Comparison of ENCODE assay signal across 8 mouse cellular contexts in the genomic region with DNA sequence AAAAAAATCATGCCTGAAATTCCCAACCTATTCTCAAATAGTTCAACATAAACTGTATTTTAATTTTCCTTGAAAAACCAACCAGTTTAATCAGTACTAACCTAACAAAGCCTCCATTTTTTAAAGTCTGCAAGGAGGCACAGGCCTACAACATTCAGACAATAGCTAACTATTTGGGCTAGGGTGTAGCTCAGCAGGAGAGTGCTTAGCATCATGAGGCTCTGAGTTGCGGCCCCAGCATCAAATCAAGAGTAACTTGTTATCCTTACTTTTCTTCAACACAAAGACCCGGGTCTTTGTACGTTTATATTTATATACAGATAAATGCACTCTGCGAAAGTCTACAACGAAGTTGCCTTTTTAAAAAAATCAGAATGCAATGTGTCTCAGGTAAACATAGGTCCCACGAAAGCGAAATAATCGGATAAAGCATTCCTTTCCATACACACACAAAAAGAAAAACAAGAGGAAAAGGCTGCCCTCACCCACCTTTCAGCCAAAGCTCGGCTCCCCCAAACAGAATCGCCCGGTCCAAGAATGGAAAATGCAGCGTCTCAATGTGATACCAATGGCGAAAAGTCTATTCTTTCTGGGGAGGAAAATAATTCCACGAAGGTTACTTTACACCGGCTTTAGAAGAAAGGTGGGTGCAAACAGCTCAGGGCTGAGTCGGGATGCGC. TPM values are rescaled to one million over a fixed set of nuclear protein-coding genes. Genes with fewer than 3 reads are reported as not detected.
DNase-seq lines count a peak whose midpoint lies in the region; ATAC-seq lines count a peak whose summit lies in the region.

No protein-coding gene starts in this region.

- peaks cover 4% of the 10 kb centered on the region; the same call in 1 of the 2 replicates for H3K27me3 ChIP-seq in heart, embryonic 13.5 days (replicated peaks)
- H3K27me3 ChIP-seq in embryonic facial prominence, embryonic 12.5 days = no peaks in the 10 kb centered on the region
- no peaks in the 10 kb centered on the region for H3K27me3 ChIP-seq in limb, embryonic 11.5 days (ENCODE audit: control insufficient read depth, insufficient read depth, low read length)

- H3K4me3 ChIP-seq in heart, embryonic 13.5 days = peak overlapping the region; percentile 92
- peak overlapping the region; percentile 63 for H3K4me3 ChIP-seq in embryonic facial prominence, embryonic 12.5 days
- peak overlapping the region; percentile 65 for H3K4me3 ChIP-seq in limb, embryonic 11.5 days (ENCODE audit: low read depth, low read length)

- peak overlapping the region; percentile 99 for H3K27ac ChIP-seq in heart, embryonic 13.5 days (replicated peaks)
- H3K27ac ChIP-seq in embryonic facial prominence, embryonic 12.5 days = peak overlapping the region; percentile 99
- peak overlapping the region; percentile 97 for H3K27ac ChIP-seq in limb, embryonic 11.5 days (replicated peaks; ENCODE audit: low read depth, low read length)

- WGBS in heart, embryonic 13.5 days = under 1% methylated on average over 17 of the region's 17 CpGs
- WGBS in embryonic facial prominence, embryonic 12.5 days = under 1% methylated on average over 17 of the region's 17 CpGs
- 0% methylated on average over 17 of the region's 17 CpGs for WGBS in limb, embryonic 11.5 days

- intact Hi-C loops in heart, postnatal 14 days (cut with DNase I) = loop anchor here (2.0 kb wide), 1 partner anchor 28 kb away; the partner anchor contains the start of gene Zfp426

- H3K36me3 ChIP-seq in heart, embryonic 13.5 days = peaks cover 28% of the 10 kb centered on the region
- H3K36me3 ChIP-seq in embryonic facial prominence, embryonic 12.5 days = peaks cover 24% of the 10 kb centered on the region
- H3K36me3 ChIP-seq in limb, embryonic 11.5 days (ENCODE audit: control insufficient read depth, insufficient read depth, low read length) = peaks cover 4% of the 10 kb centered on the region; the same call in 1 of the 2 replicates

- peaks cover 28% of the 10 kb centered on the region for H3K4me1 ChIP-seq in heart, embryonic 13.5 days
- peaks cover 13% of the 10 kb centered on the region for H3K4me1 ChIP-seq in embryonic facial prominence, embryonic 12.5 days
- peaks cover 3% of the 10 kb centered on the region; the same call in 1 of the 2 replicates for H3K4me1 ChIP-seq in limb, embryonic 11.5 days (ENCODE audit: control insufficient read depth, insufficient read depth, low read length)

- H3K9ac ChIP-seq in heart, embryonic 13.5 days = peak overlapping the region; percentile 98
- peak overlapping the region; percentile 86 for H3K9ac ChIP-seq in embryonic facial prominence, embryonic 12.5 days
- H3K9ac ChIP-seq in limb, embryonic 11.5 days (ENCODE audit: low read length) = peak overlapping the region; percentile 90

- no peaks in the 10 kb centered on the region for H3K9me3 ChIP-seq in heart, embryonic 13.5 days
- no peaks in the 10 kb centered on the region for H3K9me3 ChIP-seq in embryonic facial prominence, embryonic 12.5 days
- no peaks in the 10 kb centered on the region for H3K9me3 ChIP-seq in limb, embryonic 11.5 days (ENCODE audit: control insufficient read depth, low read length)

- DNase-seq in heart, postnatal 14 days = no peak
- DNase-seq in limb, embryonic 11.5 days (ENCODE audit: low spot score) = peak; percentile 41
- peak; percentile 22 for DNase-seq in retina, postnatal 1 day
- no peak for DNase-seq in cerebellum, adult 8-10 months
- no peak for DNase-seq in frontal cortex, postnatal 14 days (ENCODE audit: low spot score in 2 of 2)

- peak overlapping the region; percentile 79 for H3K4me2 ChIP-seq in heart, embryonic 13.5 days
- peak overlapping the region; percentile 66 for H3K4me2 ChIP-seq in embryonic facial prominence, embryonic 12.5 days (replicated peaks)
- peak overlapping the region; percentile 47 for H3K4me2 ChIP-seq in limb, embryonic 11.5 days (ENCODE audit: low read depth, severe bottlenecking)

- ATAC-seq in heart, embryonic 13.5 days (ENCODE audit: extremely low read depth, insufficient number of reproducible peaks, low FRiP score, low TSS enrichment) = no peak
- peak; percentile 8 for ATAC-seq in CD4-positive, CD25-positive, alpha-beta regulatory T cell, adult 4 months
- ATAC-seq in embryonic facial prominence, embryonic 12.5 days (ENCODE audit: insufficient number of reproducible peaks, insufficient read depth, low FRiP score, low TSS enrichment) = no peak
- ATAC-seq in limb, embryonic 11.5 days (ENCODE audit: insufficient number of reproducible peaks, low FRiP score, low TSS enrichment, low read depth) = no peak; the same call in 1 of the 2 replicates

RNA-seq across cellular contexts. Expression of gene Zfp266, which starts 0.5 kb away (rescaled TPM):
- 46.1 and 49.7 TPM in 2 replicates for polyA plus RNA-seq in heart, embryonic 13.5 days (2015; fragmentation: Nextera tagmentation; extraction: Ambion mirVana)
- 10 to 100 TPM; 32.2 to 36.1 TPM for total RNA-seq in heart, postnatal 14 days (2021)
- polyA plus RNA-seq in CD4-positive, CD25-positive, alpha-beta regulatory T cell, adult 4 months (2017; shearing (Covaris generic)) = 10 to 100 TPM; 44.4 to 58.5 TPM
- polyA plus RNA-seq in embryonic facial prominence, embryonic 12.5 days (2016; fragmentation: Nextera tagmentation; extraction: Ambion mirVana) = 167 and 171 TPM in 2 replicates
- 147 and 159 TPM in 2 replicates for polyA plus RNA-seq in limb, embryonic 11.5 days (2014; fragmentation: Nextera tagmentation; extraction: Ambion mirVana)

RNA-seq across cellular contexts. Expression of gene Zfp426, which starts 28.1 kb away (rescaled TPM):
- 11.8 and 12.4 TPM in 2 replicates for polyA plus RNA-seq in heart, embryonic 13.5 days (2015; fragmentation: Nextera tagmentation; extraction: Ambion mirVana)
- total RNA-seq in heart, postnatal 14 days (2021) = 10 to 100 TPM; 12.4 to 13.1 TPM
- polyA plus RNA-seq in CD4-positive, CD25-positive, alpha-beta regulatory T cell, adult 4 months (2017; shearing (Covaris generic)) = 10 to 100 TPM; 28.2 to 29.8 TPM
- polyA plus RNA-seq in embryonic facial prominence, embryonic 12.5 days (2016; fragmentation: Nextera tagmentation; extraction: Ambion mirVana) = 24.2 and 24.9 TPM in 2 replicates
- 24.9 and 27.1 TPM in 2 replicates for polyA plus RNA-seq in limb, embryonic 11.5 days (2014; fragmentation: Nextera tagmentation; extraction: Ambion mirVana)

Comparison
In these comparisons a context has a peak if more than half of its experiments do, and no peak if none do; other contexts are left out.
1. DNase-seq: peak in limb, embryonic 11.5 days (single experiment) and retina, postnatal 1 day (single experiment); none in heart, postnatal 14 days (0 of 2), cerebellum, adult 8-10 months (single experiment) and frontal cortex, postnatal 14 days (0 of 2).
2. Peak in every context shown above with its lines, with median percentiles within 50 percentile points of each other: H3K27ac ChIP-seq, H3K4me2 ChIP-seq, H3K4me3 ChIP-seq and H3K9ac ChIP-seq.